Mouse (Mus musculus) T-cell, adult 2 months (primary cell): ENCODE results near the gene Hal.
"Not testable (repeated sequence)": the region's sequence is repeated elsewhere in the genome, so short reads cannot be mapped to it uniquely, and the experiment has no call there.

Experiments
- DNase-seq: peaks from one replicate; pipeline ENCODE4 v3.0.0; 2022; ENCODE audit warnings: low spot score

The Hal gene

DNA sequence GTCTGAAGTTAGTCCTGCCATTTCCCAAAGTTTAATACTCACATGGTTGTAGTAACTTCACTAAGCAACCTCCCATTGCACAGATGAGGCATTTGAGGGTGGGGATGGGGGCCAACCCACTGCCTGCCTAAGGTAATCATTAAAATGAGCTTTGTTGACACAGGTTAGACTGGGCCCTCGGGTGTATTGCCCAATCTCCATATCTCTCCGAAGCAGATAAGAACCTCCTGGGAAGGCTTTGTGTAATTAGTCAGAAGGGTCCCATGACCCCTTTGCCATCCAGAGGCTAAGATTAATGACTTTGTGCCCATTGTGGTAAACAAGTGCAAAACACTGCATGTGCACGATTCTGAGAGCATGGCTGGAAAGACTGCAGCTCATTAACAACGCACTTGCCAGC lies 29.2 kb downstream of the Hal start:
- DNase-seq, result no peak

DNA sequence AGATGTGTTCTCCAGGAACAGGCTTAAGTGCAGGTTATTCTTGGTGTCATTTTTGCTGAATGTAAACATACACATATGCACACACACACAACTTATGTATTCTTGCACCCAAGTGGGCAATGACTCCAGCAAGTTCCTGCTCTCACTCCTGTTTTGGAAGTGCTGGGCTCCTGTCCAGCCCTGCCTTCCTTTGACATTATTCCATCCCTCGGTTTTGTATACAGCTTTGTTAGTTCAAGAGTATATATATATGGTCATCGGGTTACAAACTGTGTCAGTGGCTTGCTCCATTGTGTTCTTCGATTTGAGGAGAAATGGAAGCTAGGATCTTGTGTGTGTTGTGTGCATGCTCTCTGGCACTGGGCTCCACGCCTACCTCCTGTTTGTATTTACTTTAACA lies 29.6 kb downstream of the Hal start:
- DNase-seq, result no peak

- DNase-seq, result no peak
These were observed 30.1 kb downstream of the Hal start for GRCm38 (mm10) chr10:93518620-93519019.

DNA sequence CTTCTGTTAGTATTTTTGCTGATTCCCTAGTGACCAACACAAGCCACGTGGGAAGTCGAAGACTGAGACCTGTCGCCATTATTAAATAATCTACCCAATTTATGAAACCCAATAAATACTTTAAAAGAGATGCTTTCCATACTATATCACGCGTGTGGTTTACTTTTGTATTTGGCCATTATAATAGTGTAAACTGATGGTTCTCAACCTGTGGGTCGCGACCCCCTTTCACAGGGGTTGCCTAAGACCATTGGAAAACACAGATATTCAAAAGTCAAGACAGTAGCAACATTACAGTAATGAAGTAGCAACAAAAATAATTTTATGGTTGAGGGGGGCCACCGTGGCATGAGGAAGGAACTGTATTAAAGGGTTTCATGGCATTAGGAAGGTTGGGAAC lies 30.6 kb downstream of the Hal start:
- no peak for DNase-seq

- DNase-seq, result no peak
These were observed 31.2 kb downstream of the Hal start for GRCm38 (mm10) chr10:93519756-93520155.

DNA sequence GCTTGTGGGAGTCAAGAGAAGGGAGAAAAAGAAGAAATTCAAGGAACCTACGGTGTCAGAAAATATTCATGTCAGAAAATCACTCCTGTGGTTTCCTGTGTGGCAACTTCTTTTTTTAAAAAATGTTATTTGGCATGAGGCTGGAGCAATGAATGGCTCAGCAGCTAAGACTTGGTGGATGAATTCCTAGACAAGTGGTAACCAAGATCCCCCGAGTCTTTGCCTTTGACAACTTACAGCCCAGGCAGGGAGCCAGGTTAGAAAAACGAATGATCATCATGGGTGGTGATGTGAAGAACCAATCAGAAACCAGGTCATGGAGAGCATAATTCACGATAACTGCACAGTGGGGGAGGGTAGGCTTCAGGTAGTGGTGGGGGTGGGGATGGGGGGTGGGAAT lies 32.4 kb downstream of the Hal start:
- no peak for DNase-seq

DNA sequence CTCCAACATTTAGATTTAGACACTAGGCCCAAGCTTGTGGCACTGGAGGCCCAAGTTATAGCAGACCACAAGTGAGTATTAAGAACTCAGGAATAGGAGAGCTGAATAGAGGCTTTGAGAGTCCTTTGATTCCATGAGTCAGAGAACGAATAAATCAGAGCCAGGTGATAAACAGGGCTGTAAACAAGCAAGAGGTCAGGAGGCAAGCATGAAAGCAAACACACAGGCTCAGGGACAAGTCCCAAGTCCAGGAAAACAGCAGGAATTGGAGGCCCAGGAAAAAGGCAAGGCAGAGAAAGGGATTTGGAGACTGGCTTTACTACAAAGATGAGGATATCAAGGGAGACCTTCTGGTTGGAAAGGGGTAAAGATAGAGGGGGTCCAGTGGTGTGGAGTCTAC lies 36.8 kb downstream of the Hal start:
- no peak for DNase-seq

- no peak for DNase-seq
These were observed 49.7 kb downstream of the Hal start for GRCm38 (mm10) chr10:93538287-93538686.

GRCm38 (mm10) chr10:93538818-93539217 lies 50.2 kb downstream of the Hal start:
- no peak for DNase-seq

- DNase-seq, result peak; percentile 85
These were observed 51.3 kb downstream of the Hal start, which contains the start of gene Amdhd1 for GRCm38 (mm10) chr10:93539775-93540430. Amdhd1 (minus strand) TSS chr10:93540033.

DNA sequence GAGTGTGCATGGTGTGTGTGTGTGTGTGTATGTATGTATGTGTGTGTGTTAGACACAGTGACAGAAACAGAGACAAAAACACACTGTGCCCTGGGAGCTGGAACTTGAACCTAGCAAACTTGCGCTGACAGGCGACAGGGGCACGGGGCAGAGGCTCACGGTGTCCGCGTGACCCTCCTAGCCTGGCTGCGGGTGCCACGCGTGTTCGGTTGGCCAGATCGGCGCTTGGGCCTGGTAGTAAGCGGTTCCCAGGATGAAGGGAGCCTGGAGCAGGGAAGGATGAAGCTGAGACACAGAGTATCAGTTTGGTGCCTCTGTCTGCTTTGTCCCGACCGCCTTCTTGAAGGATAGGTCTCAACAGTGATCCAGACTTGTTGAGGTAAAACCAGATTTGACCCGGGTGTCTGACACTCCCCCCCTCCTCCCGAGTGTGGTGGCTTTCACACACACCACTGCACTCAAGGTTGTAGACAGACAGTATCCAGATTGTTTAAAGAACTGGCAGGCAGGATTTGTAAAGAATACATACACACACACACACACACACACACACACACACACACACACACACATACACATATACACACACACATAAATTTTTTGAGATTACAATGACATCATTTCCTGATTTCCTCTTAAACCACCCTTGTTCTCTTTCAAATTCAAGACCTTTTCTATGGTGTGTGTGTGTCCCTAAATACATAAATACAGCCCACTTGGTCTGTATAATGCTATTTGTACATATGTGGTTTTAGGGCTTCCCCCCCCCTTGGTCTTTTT lies 52.1 kb downstream of the Hal start, which contains the start of gene Ccdc38:
Gene Ccdc38, plus strand, starts transcription at position 202 of the 780 bp plus-strand sequence.
- DNase-seq, result peak; percentile 49

- no peak for DNase-seq
These were observed 53.0 kb downstream of the Hal start for GRCm38 (mm10) chr10:93541585-93541984.

GRCm38 (mm10) chr10:93542356-93542755 lies 53.8 kb downstream of the Hal start:
- DNase-seq, result no peak

DNA sequence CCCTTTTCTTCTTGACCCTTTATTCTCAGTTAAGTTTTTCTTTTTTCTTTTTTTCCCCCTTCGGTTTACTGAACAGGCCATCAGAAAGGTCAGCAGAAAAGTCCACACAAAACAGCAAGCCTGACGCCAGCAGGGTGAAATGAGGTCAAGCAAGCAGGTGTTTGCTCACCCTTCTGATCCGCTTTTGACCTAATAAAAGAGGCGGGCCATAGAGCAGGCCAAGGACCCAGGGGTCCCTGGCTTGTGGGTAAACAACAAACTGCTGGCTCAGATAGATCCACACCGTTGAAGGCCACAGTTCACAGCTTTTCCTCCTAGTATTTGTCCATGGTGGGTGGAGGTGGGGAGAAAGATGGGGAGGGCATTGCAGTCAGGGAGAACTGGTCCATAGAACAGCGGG lies 54.6 kb downstream of the Hal start:
- no peak for DNase-seq

GRCm38 (mm10) chr10:93544172-93544571 lies 55.6 kb downstream of the Hal start:
- no peak for DNase-seq

DNA sequence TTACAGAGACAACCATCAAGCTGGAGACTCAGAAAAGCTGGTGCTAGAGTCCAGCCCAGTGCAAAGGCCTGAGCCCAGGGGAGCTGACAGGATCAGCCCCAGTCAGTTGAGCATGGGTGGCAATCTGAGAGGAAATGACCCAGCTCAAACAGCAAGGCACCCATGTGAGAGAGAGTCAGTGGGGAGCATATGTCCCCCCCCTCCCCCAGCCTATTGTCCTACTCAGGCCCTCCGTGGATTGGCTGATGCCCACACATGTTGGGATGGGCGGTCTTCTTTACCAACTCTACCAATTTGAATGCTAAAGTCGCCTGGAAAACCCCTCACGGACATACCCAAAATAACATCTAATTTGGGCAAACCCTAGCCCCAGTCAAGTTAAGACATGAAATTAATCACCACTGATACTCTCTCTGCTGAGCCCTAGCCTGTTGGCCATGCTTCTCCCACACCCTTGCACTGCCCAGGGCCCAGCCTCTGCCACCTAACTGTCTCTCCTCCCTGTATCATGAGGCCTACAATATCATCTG lies 59.2 kb downstream of the Hal start:
- no peak for DNase-seq

- DNase-seq, result peak; percentile 72
These were observed 60.4 kb downstream of the Hal start for GRCm38 (mm10) chr10:93548991-93549390.

GRCm38 (mm10) chr10:93549821-93550220 lies 61.3 kb downstream of the Hal start:
- DNase-seq, result no peak

GRCm38 (mm10) chr10:93552596-93552995 lies 64.0 kb downstream of the Hal start:
- no peak for DNase-seq

DNA sequence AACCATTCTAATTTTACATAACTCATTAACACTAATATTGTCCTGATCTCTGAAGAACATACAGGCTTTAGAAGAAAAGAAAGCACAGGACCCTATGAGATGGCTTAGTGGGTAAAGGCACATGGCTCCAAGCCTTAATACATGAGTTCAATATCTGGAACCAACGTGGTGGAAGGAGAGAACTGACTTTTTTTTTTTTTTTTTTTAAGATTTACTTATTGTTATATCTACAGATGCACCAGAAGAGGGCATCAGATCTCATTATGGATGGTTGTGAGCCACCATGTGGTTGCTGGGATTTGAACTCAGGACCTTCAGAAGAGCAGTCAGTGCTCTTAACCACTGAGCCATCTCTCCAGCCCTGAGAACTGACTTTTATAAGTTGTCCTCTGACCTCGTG lies 69.4 kb downstream of the Hal start:
- not testable (repeated sequence) for DNase-seq

DNA sequence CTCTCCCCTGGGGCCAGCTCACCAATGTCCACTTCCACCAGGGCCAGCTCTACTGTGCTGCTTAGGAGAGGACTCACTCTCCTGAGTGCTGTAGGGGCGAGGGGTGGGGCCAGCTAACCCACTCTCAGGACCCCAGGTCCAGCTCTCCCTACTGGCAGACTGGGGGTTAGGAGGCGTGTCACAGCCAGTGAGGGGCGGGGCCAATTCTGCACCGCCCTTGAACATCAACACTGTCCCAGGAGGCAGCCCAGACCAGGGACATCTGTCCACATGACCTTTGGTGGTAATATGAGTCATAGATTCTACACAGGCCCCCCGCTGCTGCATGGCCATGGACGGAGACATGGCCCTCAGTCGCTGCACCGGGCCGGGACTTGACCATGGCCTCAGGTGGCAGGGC lies 71.2 kb downstream of the Hal start:
- DNase-seq, result no peak

DNA sequence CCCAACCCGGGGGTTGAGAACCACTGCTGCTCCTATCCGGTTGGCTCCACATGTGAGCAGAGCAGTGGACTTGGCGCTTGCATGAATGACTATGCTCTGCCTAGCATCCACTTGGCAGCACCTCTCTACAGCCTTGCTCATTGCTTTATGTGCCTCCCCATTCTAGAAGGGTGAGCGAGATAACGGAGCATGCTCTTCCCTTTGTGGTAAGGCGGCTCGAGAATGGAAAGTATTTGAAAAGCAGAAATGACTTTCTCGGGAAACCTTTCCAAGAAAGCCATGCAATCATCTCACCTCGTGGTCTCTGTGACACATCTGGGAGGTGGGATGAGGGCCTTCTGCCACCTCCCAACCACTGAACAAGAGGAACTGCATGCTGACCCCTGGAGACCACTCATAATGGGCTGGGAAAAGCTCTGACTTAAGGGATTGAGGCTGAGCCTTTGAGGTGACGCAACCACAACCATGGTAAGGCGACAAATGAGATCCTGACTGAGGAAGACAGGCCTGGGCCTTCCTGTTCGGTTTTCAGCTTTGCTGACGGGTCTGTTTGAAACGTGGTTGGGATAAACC lies 76.0 kb downstream of the Hal start:
- DNase-seq, result no peak

- DNase-seq, result no peak
These were observed 78.5 kb downstream of the Hal start for GRCm38 (mm10) chr10:93567066-93567465.
